Mouse (Mus musculus): ENCODE data around the gene Sh3gl2. TPM values are rescaled to one million over a fixed set of nuclear protein-coding genes. Genes with fewer than 3 reads are reported as not detected.

The Sh3gl2 gene
- polyA plus RNA-seq, 1 experiment from 2014 or later: 6.3 TPM

DNA sequence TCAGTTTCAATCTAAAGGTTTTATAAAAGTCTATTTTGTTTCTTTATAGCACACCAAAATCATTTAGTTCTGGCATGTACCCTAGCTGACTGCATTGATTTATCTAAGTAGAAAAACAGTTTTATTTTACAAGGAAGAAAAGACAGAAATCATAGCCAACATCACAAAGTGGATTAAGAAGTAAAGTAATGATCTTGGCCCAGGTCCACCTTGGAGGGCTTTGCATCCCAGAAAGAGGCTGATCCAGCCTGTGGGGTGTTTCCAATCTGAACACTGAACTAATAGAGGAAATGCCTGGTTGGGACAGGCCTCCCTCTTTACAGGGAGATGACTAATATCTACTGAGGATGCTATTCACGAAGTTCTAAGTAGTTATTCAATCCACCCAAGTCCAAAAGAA is 472.7 kb downstream of the Sh3gl2 start:
- H3K36me3 ChIP-seq: no peaks in the 10 kb centered on the region
- H3K4me1 ChIP-seq: no peaks in the 10 kb centered on the region; the same call in 1 of the 2 replicates
- WGBS: 24% methylated on average over 1 of the region's 1 CpGs
- H3K27ac ChIP-seq: no peak overlapping the region
- H3K4me2 ChIP-seq: no peak overlapping the region
- ATAC-seq (ENCODE audit: insufficient number of reproducible peaks, low FRiP score, low TSS enrichment, low read depth): no peak
- no peak overlapping the region for H3K4me3 ChIP-seq
- no peak overlapping the region for H3K9ac ChIP-seq
- no peaks in the 10 kb centered on the region for H3K9me3 ChIP-seq
- H3K27me3 ChIP-seq: no peaks in the 10 kb centered on the region

DNA sequence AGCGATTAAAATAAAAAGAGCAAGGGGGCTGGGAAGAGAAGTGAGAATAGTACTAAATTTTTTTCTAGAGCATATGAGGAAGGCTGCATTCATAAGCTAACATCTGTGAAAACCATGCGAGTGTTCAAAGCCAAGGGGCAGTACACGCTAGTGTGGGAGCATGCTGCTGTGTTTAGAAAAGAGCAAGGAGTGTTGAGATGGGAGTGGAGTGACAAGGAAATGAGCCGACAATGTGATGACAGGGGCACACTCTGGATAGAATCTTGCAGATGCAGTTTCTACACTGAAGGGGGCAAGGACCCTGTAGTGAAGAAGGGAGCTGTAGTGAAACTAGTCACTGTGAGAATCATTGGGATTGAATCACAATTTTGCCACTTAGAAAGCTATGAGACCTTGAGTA is 481.2 kb downstream of the Sh3gl2 start:
- Histone ChIP-seq H3K9ac (no peak overlapping the region), H3K9me3 (no peaks in the 10 kb centered on the region), H3K4me2 (no peak overlapping the region), H3K27me3 (no peaks in the 10 kb centered on the region), H3K36me3 (no peaks in the 10 kb centered on the region), H3K4me3 (no peak overlapping the region), H3K4me1 (no peaks in the 10 kb centered on the region), H3K27ac (no peak overlapping the region)
- no peak for ATAC-seq (ENCODE audit: insufficient number of reproducible peaks, low FRiP score, low TSS enrichment, low read depth)
- WGBS: 76% methylated on average over 4 of the region's 4 CpGs
